Mouse (Mus musculus) forebrain, embryonic 13.5 days (tissue): ENCODE measurements at regions not wholly inside any gene's neighbourhood (a gene's known extent, or its start where the extent isn't known, plus 50 kb on each side); places are given as distances from the start of the nearest gene placed in this dataset.
A peak's percentile ranks its signal among the peaks of the same experiment; 100 is the strongest.

ENCODE experiments used
- ATAC-seq: fragments of 200-750 bp; cut with Nextera tagmentation; 2 replicates; pipeline ENCODE4 v1.8.0; 2017
- H3K27ac ChIP-seq: fragments of 300-500 bp; sonication (generic); 2 replicates; pipeline ENCODE4 v1.5.1; 2015; ENCODE audit warnings: inconsistent platforms, mild to moderate bottlenecking, moderate library complexity
- H3K27me3 ChIP-seq: fragments of 300-500 bp; sonication (generic); 2 replicates; pipeline ENCODE4 v1.6.1; 2015; ENCODE audit warnings: mild to moderate bottlenecking, inconsistent platforms
- H3K36me3 ChIP-seq: fragments of 300-500 bp; sonication (generic); 2 replicates; pipeline ENCODE4 v1.6.1; 2015; ENCODE audit warnings: mild to moderate bottlenecking, inconsistent platforms; ENCODE audit not compliant: poor library complexity, severe bottlenecking
- H3K4me1 ChIP-seq: fragments of 300-500 bp; sonication (generic); 2 replicates; pipeline ENCODE4 v1.6.1; 2015; ENCODE audit warnings: inconsistent platforms
- H3K4me2 ChIP-seq: fragments of 300-500 bp; sonication (generic); 2 replicates; pipeline ENCODE4 v1.6.1; 2015; ENCODE audit warnings: inconsistent platforms, mild to moderate bottlenecking, moderate library complexity
- H3K4me3 ChIP-seq: fragments of 300-500 bp; sonication (generic); 2 replicates; pipeline ENCODE4 v1.5.1; 2015; ENCODE audit warnings: mild to moderate bottlenecking, inconsistent platforms
- H3K9ac ChIP-seq: fragments of 300-500 bp; sonication (generic); 2 replicates; pipeline ENCODE4 v1.6.1; 2015; ENCODE audit warnings: mild to moderate bottlenecking, inconsistent platforms
- H3K9me3 ChIP-seq: fragments of 300-500 bp; sonication (generic); replicated peaks from 2 replicates; pipeline ENCODE4 v1.6.1; 2016; ENCODE audit warnings: inconsistent platforms
- WGBS: fragments of 180-500 bp; shearing (Covaris S2); methylation state at CpG from one replicate; pipeline ENCODE4 v1.1.7; 2015; 5-methylcytosine and 5-hydroxymethylcytosine counted together

DNA sequence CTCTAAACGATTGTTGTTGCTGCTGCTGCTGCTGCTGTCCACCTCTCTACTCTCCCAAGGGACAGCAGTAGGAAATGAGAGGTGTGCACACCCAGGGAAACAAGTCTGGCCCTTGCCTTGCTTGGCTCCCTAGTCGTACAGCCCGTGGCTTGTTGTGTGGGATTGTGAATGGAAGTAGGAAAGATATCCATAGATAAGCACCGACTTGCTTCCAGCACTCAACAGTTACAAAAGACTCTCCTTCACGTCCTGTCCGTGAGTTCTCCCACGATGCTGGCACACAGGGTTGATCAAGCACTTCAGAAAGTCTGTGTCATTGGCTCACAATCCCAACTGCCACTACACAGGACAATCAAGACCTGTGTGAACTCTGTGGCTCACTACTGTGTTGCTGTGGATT lies 276.7 kb upstream of the Prox1 start:
- no peaks in the 10 kb centered on the region for H3K9me3 ChIP-seq
- no peak overlapping the region for H3K9ac ChIP-seq
- no peak overlapping the region for H3K4me3 ChIP-seq
- no peaks in the 10 kb centered on the region for H3K27me3 ChIP-seq
- no peak overlapping the region for H3K4me2 ChIP-seq
- H3K4me1 ChIP-seq, result peaks cover 4% of the 10 kb centered on the region; the same call in 1 of the 2 replicates
- no peaks in the 10 kb centered on the region for H3K36me3 ChIP-seq
- 85% methylated on average over 7 of the region's 7 CpGs for WGBS
- ATAC-seq, result no peak
- H3K27ac ChIP-seq, result no peak overlapping the region

- Histone ChIP-seq H3K36me3 (no peaks in the 10 kb centered on the region), H3K4me3 (no peak overlapping the region), H3K4me1 (peaks cover 4% of the 10 kb centered on the region; the same call in 1 of the 2 replicates), H3K9me3 (no peaks in the 10 kb centered on the region), H3K27me3 (no peaks in the 10 kb centered on the region), H3K27ac (no peak overlapping the region), H3K4me2 (no peak overlapping the region), H3K9ac (no peak overlapping the region)
- no peak for ATAC-seq
- 58% methylated on average over 5 of the region's 5 CpGs for WGBS
Observed at GRCm38 (mm10) chr1:190446676-190447075, 276.2 kb upstream of the Prox1 start.

DNA sequence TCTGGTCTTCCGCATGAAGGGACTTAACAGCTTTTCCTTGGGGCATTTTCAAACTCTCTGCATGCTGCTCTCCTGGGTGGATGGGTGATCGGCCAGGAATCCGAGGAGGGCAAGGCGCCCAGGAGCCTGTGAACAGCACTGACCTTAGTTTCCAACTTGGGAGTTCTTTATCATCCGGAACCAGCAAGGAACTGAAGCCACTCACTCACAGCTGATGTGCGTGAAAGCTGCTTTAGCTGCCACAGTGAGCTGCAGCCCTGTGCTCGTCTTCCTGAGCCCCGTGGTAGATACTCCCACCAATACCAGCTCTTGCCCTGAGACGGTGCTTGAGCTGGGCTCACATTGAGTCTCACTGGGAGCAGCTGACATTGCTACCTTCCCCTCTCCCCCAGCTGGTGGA lies 273.9 kb upstream of the Prox1 start:
- Histone ChIP-seq H3K9ac (no peak overlapping the region), H3K36me3 (no peaks in the 10 kb centered on the region), H3K9me3 (no peaks in the 10 kb centered on the region), H3K4me3 (no peak overlapping the region), H3K27ac (no peak overlapping the region), H3K27me3 (no peaks in the 10 kb centered on the region), H3K4me1 (peaks cover 4% of the 10 kb centered on the region; the same call in 1 of the 2 replicates), H3K4me2 (no peak overlapping the region)
- ATAC-seq, result no peak
- 63% methylated on average over 9 of the region's 9 CpGs for WGBS

DNA sequence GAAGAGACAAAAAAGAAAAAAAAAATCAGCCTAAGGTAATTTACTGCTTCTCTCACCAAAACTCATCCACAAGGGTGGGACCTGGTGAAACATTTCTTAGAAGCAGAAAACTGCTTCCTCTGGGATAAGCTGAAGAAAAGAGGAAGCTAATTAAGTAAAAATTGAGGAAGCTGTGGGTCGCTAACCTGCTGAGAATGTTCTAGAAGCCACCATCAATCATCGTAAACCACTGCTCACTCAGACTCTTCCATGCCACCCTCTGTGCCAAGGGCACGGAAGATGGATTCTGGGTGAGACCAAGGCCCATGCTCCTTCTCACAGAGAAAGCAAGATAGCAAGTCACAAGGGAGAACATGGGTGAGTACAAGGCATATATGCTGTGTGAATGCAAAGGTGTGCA lies 272.7 kb upstream of the Prox1 start:
- H3K9ac ChIP-seq, result no peak overlapping the region
- H3K4me2 ChIP-seq, result no peak overlapping the region
- H3K27ac ChIP-seq, result no peak overlapping the region
- no peaks in the 10 kb centered on the region for H3K9me3 ChIP-seq
- 96% methylated on average over 3 of the region's 3 CpGs for WGBS
- no peaks in the 10 kb centered on the region for H3K36me3 ChIP-seq
- no peaks in the 10 kb centered on the region for H3K27me3 ChIP-seq
- no peak for ATAC-seq
- H3K4me3 ChIP-seq, result no peak overlapping the region
- peaks cover 4% of the 10 kb centered on the region; the same call in 1 of the 2 replicates for H3K4me1 ChIP-seq

- Histone ChIP-seq H3K4me2 (no peak overlapping the region), H3K36me3 (no peaks in the 10 kb centered on the region), H3K4me1 (peaks cover 4% of the 10 kb centered on the region; the same call in 1 of the 2 replicates), H3K4me3 (no peak overlapping the region), H3K27ac (no peak overlapping the region), H3K9ac (no peak overlapping the region), H3K27me3 (no peaks in the 10 kb centered on the region), H3K9me3 (no peaks in the 10 kb centered on the region)
- 82% methylated on average over 4 of the region's 4 CpGs for WGBS
- ATAC-seq, result no peak
Observed at GRCm38 (mm10) chr1:190442166-190442565, 271.7 kb upstream of the Prox1 start.

DNA sequence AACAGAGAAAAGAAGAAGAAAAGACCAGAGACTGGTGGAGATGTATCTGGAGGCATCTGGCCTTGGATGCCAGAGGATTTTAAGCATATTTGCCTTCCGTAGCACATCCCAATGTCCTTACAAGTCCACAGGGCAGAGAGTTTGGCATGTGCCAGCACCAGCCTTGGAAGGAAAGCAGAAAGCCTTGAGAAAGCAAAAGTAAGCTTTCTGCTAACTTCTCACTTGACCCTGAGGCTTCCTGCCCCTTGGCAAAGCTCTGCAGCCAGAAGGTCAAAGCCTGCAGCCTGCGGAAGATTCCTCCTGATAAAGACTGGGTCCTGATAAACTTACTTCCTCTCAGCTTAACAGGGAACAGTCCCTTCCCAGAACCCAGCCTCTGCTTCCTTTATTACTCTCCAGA lies 268.3 kb upstream of the Prox1 start:
- ATAC-seq, result no peak
- WGBS, result 92% methylated on average over 2 of the region's 2 CpGs

GRCm38 (mm10) chr1:190422874-190423273 lies 252.4 kb upstream of the Prox1 start:
- ATAC-seq, result peak; percentile 84
- Histone ChIP-seq H3K36me3 (no peaks in the 10 kb centered on the region), H3K4me1 (peaks cover 22% of the 10 kb centered on the region), H3K9me3 (0 out of 2 replicates have a peak, but pooled peaks cover 6% of the 10 kb centered on the region), H3K4me3 (no peak overlapping the region), H3K27me3 (peaks cover 7% of the 10 kb centered on the region; the same call in 1 of the 2 replicates), H3K27ac (peak overlapping the region; percentile 44; the same call in 1 of the 2 replicates), H3K9ac (no peak overlapping the region), H3K4me2 (peak overlapping the region; percentile 15; the same call in 1 of the 2 replicates)
- WGBS, result 36% methylated on average over 9 of the region's 9 CpGs

More for the DNA sequence above, 268.3 kb upstream of the Prox1 start:
- Histone ChIP-seq H3K4me3 (no peak overlapping the region), H3K9ac (no peak overlapping the region), H3K36me3 (no peaks in the 10 kb centered on the region), H3K9me3 (no peaks in the 10 kb centered on the region), H3K27me3 (no peaks in the 10 kb centered on the region), H3K4me1 (no peaks in the 10 kb centered on the region), H3K27ac (no peak overlapping the region), H3K4me2 (no peak overlapping the region)

- Histone ChIP-seq H3K4me1 (peaks cover 17% of the 10 kb centered on the region), H3K4me2 (no peak overlapping the region), H3K36me3 (no peaks in the 10 kb centered on the region), H3K9me3 (0 out of 2 replicates have a peak, but pooled peaks cover 6% of the 10 kb centered on the region), H3K9ac (no peak overlapping the region), H3K4me3 (no peak overlapping the region), H3K27me3 (peaks cover 4% of the 10 kb centered on the region; the same call in 1 of the 2 replicates), H3K27ac (no peak overlapping the region)
- WGBS, result 81% methylated on average over 13 of the region's 13 CpGs
- no peak for ATAC-seq
Observed at GRCm38 (mm10) chr1:190419709-190420108, 249.2 kb upstream of the Prox1 start.

DNA sequence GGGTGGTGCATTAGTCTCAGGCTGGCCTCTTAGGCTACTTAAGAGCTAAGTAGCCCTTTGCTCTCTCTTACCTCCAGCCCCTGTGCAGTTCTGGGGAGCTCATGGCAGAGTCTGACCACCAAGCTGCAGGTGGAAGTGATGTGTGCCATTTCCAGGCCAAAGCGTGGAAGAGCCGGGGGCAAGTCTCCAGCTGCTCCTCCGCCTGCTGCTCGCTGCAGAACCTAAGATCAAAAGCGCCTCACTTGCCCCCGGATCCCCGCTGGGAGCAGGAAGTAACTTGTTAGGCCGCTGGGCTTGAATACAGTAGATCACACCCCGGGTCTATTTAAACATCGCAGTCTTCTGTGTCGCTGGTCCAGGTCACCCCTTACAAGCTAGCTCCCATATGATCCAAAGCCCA lies 246.8 kb upstream of the Prox1 start:
- Histone ChIP-seq H3K4me1 (peaks cover 8% of the 10 kb centered on the region), H3K36me3 (no peaks in the 10 kb centered on the region), H3K9me3 (no peaks in the 10 kb centered on the region), H3K4me2 (no peak overlapping the region), H3K9ac (no peak overlapping the region), H3K27ac (no peak overlapping the region), H3K27me3 (peaks cover 4% of the 10 kb centered on the region; the same call in 1 of the 2 replicates), H3K4me3 (no peak overlapping the region)
- ATAC-seq, result no peak
- 26% methylated on average over 11 of the region's 11 CpGs for WGBS

DNA sequence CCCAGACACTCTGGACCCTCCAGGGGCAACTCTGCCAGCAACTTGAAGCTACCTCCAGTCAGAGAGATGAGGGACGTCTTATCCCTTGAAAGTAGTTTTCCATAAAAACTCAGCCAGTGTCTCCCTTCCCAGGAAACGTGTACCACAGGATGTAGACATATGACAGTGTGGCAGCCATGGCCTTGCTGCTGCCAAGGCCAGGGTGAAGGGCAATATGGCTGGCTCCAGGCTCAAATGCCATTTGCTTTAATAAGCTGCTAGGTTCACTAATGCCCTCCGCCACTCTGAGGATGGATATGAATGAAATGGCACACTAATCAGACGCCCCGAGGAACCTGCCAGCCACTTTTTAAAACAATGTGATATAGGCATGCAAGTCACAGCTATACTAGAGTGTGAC lies 241.2 kb upstream of the Prox1 start:
- no peaks in the 10 kb centered on the region for H3K4me1 ChIP-seq
- no peak for ATAC-seq
- H3K9ac ChIP-seq, result no peak overlapping the region
- H3K4me3 ChIP-seq, result no peak overlapping the region
- no peak overlapping the region for H3K27ac ChIP-seq
- H3K9me3 ChIP-seq, result no peaks in the 10 kb centered on the region
- WGBS, result 84% methylated on average over 5 of the region's 5 CpGs
- H3K4me2 ChIP-seq, result no peak overlapping the region
- H3K36me3 ChIP-seq, result no peaks in the 10 kb centered on the region
- H3K27me3 ChIP-seq, result no peaks in the 10 kb centered on the region

GRCm38 (mm10) chr1:190403335-190403734 lies 232.8 kb upstream of the Prox1 start:
- WGBS, result 36% methylated on average over 12 of the region's 12 CpGs
- Histone ChIP-seq H3K4me3 (no peak overlapping the region), H3K4me1 (0 out of 2 replicates have a peak, but pooled peaks cover 6% of the 10 kb centered on the region), H3K9ac (no peak overlapping the region), H3K36me3 (no peaks in the 10 kb centered on the region), H3K4me2 (no peak overlapping the region), H3K9me3 (no peaks in the 10 kb centered on the region), H3K27me3 (peaks cover 46% of the 10 kb centered on the region), H3K27ac (no peak overlapping the region)
- peak; percentile 51; the same call in 1 of the 2 replicates for ATAC-seq

DNA sequence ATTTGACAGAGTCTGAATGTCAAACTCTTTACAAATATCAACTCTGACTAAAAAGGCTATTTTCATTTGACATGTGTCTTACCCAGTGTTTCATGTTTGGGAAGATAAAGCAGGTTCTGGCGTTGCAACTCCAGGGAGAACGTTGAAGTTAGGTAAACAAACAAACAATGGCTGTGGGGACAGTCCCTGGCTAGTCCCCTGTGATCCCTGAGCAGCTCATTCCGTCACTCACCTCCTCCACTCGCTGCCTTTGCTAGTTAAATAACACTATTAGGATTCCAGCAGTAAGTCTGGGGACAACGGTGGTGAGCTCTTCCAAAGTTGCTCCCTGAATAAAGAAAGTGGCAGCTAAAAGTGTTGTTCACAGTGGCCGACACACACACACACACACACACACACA lies 227.8 kb upstream of the Prox1 start:
- Histone ChIP-seq H3K9me3 (no peaks in the 10 kb centered on the region), H3K4me2 (no peak overlapping the region), H3K4me3 (no peak overlapping the region), H3K36me3 (no peaks in the 10 kb centered on the region), H3K27ac (no peak overlapping the region), H3K4me1 (0 out of 2 replicates have a peak, but pooled peaks cover under 1% of the 10 kb centered on the region), H3K9ac (no peak overlapping the region), H3K27me3 (peaks cover 28% of the 10 kb centered on the region)
- no peak for ATAC-seq
- 70% methylated on average over 6 of the region's 6 CpGs for WGBS

DNA sequence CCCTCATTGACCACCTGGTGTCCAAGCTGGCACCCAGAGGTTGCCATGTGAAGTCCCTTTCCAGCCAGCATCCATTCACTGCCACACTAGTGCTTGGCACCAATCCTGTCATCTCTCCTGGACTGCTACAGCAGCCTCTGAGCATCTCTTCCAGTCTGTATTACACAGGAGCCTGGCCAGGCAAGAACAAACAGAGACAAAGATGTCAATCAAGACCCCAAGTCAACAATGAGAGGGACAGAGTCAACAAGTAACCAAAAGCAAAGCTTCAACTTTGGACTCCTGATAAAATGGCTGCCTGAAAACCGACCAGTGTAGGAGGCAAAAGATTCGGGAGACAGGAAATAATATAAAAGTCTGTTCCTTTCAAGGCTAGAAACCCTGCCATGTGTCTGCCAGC lies 227.3 kb upstream of the Prox1 start:
- no peak for ATAC-seq

More for the DNA sequence above, 227.3 kb upstream of the Prox1 start:
- H3K27me3 ChIP-seq, result peaks cover 28% of the 10 kb centered on the region
- H3K9me3 ChIP-seq, result no peaks in the 10 kb centered on the region
- WGBS, result 75% methylated on average over 2 of the region's 2 CpGs
- H3K9ac ChIP-seq, result no peak overlapping the region
- H3K36me3 ChIP-seq, result no peaks in the 10 kb centered on the region
- no peaks in the 10 kb centered on the region for H3K4me1 ChIP-seq
- H3K27ac ChIP-seq, result no peak overlapping the region
- no peak overlapping the region for H3K4me3 ChIP-seq
- H3K4me2 ChIP-seq, result no peak overlapping the region
